Mouse (Mus musculus) hindbrain, postnatal 0 days (tissue): ENCODE measurements around the gene Defb43. TPM values are rescaled to one million over a fixed set of nuclear protein-coding genes. Genes with fewer than 3 reads are reported as not detected.

ENCODE experiments used
- ATAC-seq: fragments of 200-750 bp; cut with Nextera tagmentation; 2 replicates; pipeline ENCODE4 v1.8.0; 2017; ENCODE audit warnings: mild to moderate bottlenecking, moderate TSS enrichment, moderate library complexity
- DNase-seq: peaks from one replicate; pipeline ENCODE4 v3.0.0-alpha.2; 2015; ENCODE audit warnings: low spot score
- H3K27ac ChIP-seq: fragments of 300-500 bp; sonication (generic); 2 replicates; pipeline ENCODE4 v1.5.1; 2014; ENCODE audit warnings: mild to moderate bottlenecking
- H3K27me3 ChIP-seq: fragments of 300-500 bp; sonication (generic); 2 replicates; pipeline ENCODE4 v1.6.1; 2014; ENCODE audit warnings: low read length, mixed read lengths; ENCODE audit not compliant: insufficient read depth
- H3K36me3 ChIP-seq: fragments of 300-500 bp; sonication (generic); 2 replicates; pipeline ENCODE4 v1.6.1; 2014; ENCODE audit warnings: low read length, mixed read lengths; ENCODE audit not compliant: insufficient read depth
- H3K4me1 ChIP-seq: fragments of 300-500 bp; sonication (generic); 2 replicates; pipeline ENCODE4 v1.6.1; 2014; ENCODE audit warnings: antibody characterized with exemption, low read length, mixed read lengths; ENCODE audit not compliant: insufficient read depth
- H3K4me2 ChIP-seq: fragments of 300-500 bp; sonication (generic); 2 replicates; pipeline ENCODE4 v1.6.1; 2014; ENCODE audit warnings: low read depth, mild to moderate bottlenecking, low read length, moderate library complexity, mixed read lengths
- H3K4me3 ChIP-seq: fragments of 300-500 bp; sonication (generic); 2 replicates; pipeline ENCODE4 v1.5.1; 2014; ENCODE audit warnings: low read length
- H3K9ac ChIP-seq: fragments of 300-500 bp; sonication (generic); replicated peaks from 2 replicates; pipeline ENCODE4 v1.6.1; 2014; ENCODE audit warnings: mild to moderate bottlenecking, low read length, moderate library complexity, mixed read lengths
- H3K9me3 ChIP-seq: fragments of 300-500 bp; sonication (generic); 2 replicates; pipeline ENCODE4 v1.6.1; 2016; ENCODE audit warnings: low read length, mixed read lengths
- CTCF ChIP-seq: IDR thresholded peaks from 2 replicates; pipeline ENCODE4 v1.5.1; 2016; ENCODE audit warnings: antibody characterized with exemption, control low read depth, low read depth
- WGBS: fragments of 180-500 bp; shearing (Covaris S2); extraction: QIAGEN DNeasy Blood & Tissue Kit; methylation state at CpG from one replicate; pipeline ENCODE4 v1.1.7; 2014; 5-methylcytosine and 5-hydroxymethylcytosine counted together
- polyA plus RNA-seq: library from polyadenylated mRNA; unstranded; fragments of >200 nt; fragmentation: Nextera tagmentation; extraction: Ambion mirVana; gene quantifications from 2 replicates; pipeline ENCODE4 v1.2.1, GENCODE M21; 2015
- total RNA-seq: library from RNA; depleted of rRNA; stranded (reverse); fragments of >200 nt; gene quantifications from 2 replicates; pipeline ENCODE4 v1.2.3, GENCODE M21; 2014; rRNA removed

Gene Defb43
- total and polyA plus RNA-seq, 2 experiments from 2014 or later: not detected

DNA sequence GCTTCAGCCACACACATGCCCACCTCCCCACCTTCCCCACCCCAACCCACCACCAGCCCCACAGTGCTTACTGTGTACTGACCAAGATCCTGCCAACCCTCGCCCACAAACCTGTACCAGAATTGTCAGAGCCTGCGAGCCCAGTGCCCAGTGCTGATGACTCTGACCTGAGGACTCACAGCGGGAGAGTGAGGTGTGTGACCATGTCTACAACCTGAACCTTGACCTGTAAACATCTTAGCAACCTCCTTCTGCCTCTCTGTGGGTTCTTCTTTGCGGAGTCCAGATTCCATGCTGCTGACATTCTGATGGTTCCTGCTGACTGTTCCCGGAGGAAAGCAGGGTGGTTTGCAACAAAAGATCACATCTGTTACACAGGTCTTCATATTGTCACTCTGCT is 53.8 kb downstream of the Defb43 start:
- no peak for DNase-seq
- H3K36me3 ChIP-seq: no peaks in the 10 kb centered on the region
- no peaks in the 10 kb centered on the region for H3K9me3 ChIP-seq
- no peak for TF ChIP-seq CTCF
- no peak overlapping the region for H3K27ac ChIP-seq
- ATAC-seq: no peak
- H3K4me2 ChIP-seq: no peak overlapping the region
- WGBS: 74% methylated on average over 5 of the region's 5 CpGs
- H3K4me3 ChIP-seq: no peak overlapping the region
- no peak overlapping the region for H3K9ac ChIP-seq
- H3K27me3 ChIP-seq: no peaks in the 10 kb centered on the region
- H3K4me1 ChIP-seq: no peaks in the 10 kb centered on the region

DNA sequence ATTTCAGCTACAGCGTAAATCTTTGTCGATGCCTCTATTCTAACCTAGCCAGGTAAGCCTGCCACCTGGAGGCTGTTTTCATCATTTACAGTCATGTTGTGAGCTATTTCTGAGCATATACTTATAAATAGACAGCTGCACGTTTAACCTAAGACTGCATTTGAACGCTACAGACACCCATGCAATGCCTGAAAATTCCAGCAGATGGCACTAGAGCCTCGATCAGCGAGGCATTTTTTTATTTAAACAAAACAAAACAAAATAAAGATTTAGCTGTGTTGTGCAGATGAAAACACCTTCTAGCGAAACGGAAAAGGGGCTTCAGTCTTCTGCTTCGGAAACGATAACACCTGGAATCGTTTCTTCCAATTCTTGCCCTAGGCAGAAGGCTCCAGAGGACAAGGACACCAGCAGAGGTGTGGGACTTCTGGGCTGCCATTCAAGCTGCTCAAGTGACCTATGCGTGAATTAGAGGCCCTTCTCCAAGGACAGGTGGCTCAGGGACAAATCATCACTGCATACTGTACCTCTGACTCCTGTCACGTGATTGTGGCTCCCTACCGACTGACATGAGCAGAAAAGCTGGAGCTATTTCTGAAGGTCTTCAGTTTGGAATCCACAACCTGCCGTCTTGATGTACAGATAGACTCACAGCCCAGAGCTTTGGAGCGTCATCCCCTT is 55.2 kb downstream of the Defb43 start:
- peak; percentile 90 for DNase-seq
- Histone ChIP-seq H3K9me3 (no peaks in the 10 kb centered on the region), H3K27ac (no peak overlapping the region), H3K27me3 (no peaks in the 10 kb centered on the region), H3K4me2 (peak overlapping the region; percentile 38; the same call in 1 of the 2 replicates), H3K4me3 (no peak overlapping the region), H3K36me3 (no peaks in the 10 kb centered on the region), H3K9ac (no peak overlapping the region), H3K4me1 (no peaks in the 10 kb centered on the region)
- peak; percentile 74 for ATAC-seq
- 25% methylated on average over 16 of the region's 16 CpGs for WGBS
- peak; percentile 91 for TF ChIP-seq CTCF

Other genes with a start within 250 kb of the Defb43 start
- 16.9 and 20.6 TPM in 2 replicates for gene Wdfy2, start 174.1 kb upstream of the Defb43 start, total RNA-seq
- gene Wdfy2, start 174.1 kb upstream of the Defb43 start, polyA plus RNA-seq: 4.5 and 4.6 TPM in 2 replicates
- not detected in 2 replicates for gene Defb48, start 27.3 kb upstream of the Defb43 start, total RNA-seq
- gene Defb48, start 27.3 kb upstream of the Defb43 start, polyA plus RNA-seq: not detected in 2 replicates
- gene Defb47, start 13.7 kb upstream of the Defb43 start, total RNA-seq: not detected in 2 replicates
- gene Defb47, start 13.7 kb upstream of the Defb43 start, polyA plus RNA-seq: not detected in 2 replicates
- 0.21 TPM in 1 of 2 replicates, not detected in the other for gene Defb42, start 35.2 kb downstream of the Defb43 start, total RNA-seq
- gene Defb42, start 35.2 kb downstream of the Defb43 start, polyA plus RNA-seq: 0.95 and 2.0 TPM in 2 replicates
- not detected in 2 replicates for gene Defb30, start 38.2 kb downstream of the Defb43 start, total RNA-seq
- gene Defb30, start 38.2 kb downstream of the Defb43 start, polyA plus RNA-seq: not detected in 2 replicates